Mouse (Mus musculus): ENCODE measurements around the gene Olfr1341. TPM values are rescaled to one million over a fixed set of nuclear protein-coding genes. Genes with fewer than 3 reads are reported as not detected.

Gene Olfr1341
- polyA plus RNA-seq, 1 experiment from 2014 or later, result not detected

DNA sequence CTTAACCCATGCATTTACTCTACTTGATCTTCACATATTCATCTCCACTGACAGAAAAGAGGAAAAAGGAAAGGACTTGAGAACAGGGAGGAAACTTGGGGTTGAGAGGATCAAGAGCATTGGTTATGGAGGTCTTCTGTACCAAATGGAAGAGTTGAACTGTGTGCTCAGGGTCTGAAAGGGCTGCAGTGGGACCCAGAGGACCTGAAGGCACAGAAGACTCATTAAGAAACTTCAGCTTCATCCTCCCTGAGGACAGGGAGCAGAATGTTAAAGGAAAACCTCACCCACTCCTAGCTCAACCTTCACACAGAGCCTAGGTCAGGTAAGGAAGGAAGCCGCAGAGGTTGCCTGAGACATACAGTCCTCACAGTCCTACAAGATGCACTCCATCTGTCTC, 28.6 kb downstream of the Olfr1341 start, which contains the start of gene Olfr1339:
Gene Olfr1339 (plus strand): TSS at position 301 of the 400 bp plus-strand sequence.
- no peaks in the 10 kb centered on the region for H3K4me1 ChIP-seq (replicated peaks; ENCODE audit: control insufficient read depth, insufficient read depth, low read length)
- no peak within 1 kb of the TSS for H3K9ac ChIP-seq (ENCODE audit: low read depth, low read length)
- no peaks in the 10 kb centered on the region for H3K9me3 ChIP-seq (ENCODE audit: control insufficient read depth, low read length)
- DNase-seq (ENCODE audit: low spot score) (no peak), ATAC-seq (replicated peaks; ENCODE audit: low FRiP score) (no peak)
- no peak within 1 kb of the TSS for H3K27ac ChIP-seq (ENCODE audit: low read depth, low read length)
- no peak within 1 kb of the TSS for H3K4me3 ChIP-seq (ENCODE audit: low read depth, low read length)
- no peaks in the 10 kb centered on the region for H3K27me3 ChIP-seq (replicated peaks; ENCODE audit: control insufficient read depth, insufficient read depth, low read length)
- no peak within 1 kb of the TSS for H3K4me2 ChIP-seq
- WGBS, result 83% methylated on average over 1 of the region's 1 CpGs
- H3K36me3 ChIP-seq (ENCODE audit: control insufficient read depth, insufficient read depth, low read length), result no peaks in the 10 kb centered on the region

DNA sequence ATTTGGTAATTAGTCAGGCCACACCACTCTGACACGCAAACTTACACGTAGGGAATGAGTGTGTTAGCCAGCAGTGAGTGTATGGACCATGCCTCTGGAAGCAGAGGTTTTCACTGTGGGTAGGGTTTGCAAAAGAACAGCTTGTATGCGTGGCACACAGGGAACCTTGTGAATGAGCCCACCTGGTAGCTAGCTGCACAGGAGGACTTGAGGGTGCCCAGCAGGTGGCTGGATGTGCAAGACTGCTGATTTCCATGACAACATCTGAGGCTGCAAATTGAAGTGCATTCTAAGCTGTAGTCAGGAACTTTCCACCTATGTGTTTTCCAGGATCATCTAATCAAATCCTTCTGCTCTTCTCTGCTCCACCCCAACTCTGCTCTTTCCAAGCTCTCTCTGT, 36.3 kb downstream of the Olfr1341 start:
- Histone ChIP-seq H3K36me3 (ENCODE audit: control insufficient read depth, insufficient read depth, low read length) (no peaks in the 10 kb centered on the region), H3K27me3 (replicated peaks; ENCODE audit: control insufficient read depth, insufficient read depth, low read length) (peaks cover 17% of the 10 kb centered on the region), H3K4me2 (no peak overlapping the region), H3K4me1 (replicated peaks; ENCODE audit: control insufficient read depth, insufficient read depth, low read length) (no peaks in the 10 kb centered on the region), H3K27ac (ENCODE audit: low read depth, low read length) (no peak overlapping the region), H3K4me3 (ENCODE audit: low read depth, low read length) (no peak overlapping the region), H3K9me3 (ENCODE audit: control insufficient read depth, low read length) (no peaks in the 10 kb centered on the region), H3K9ac (ENCODE audit: low read depth, low read length) (no peak overlapping the region)
- 62% methylated on average over 3 of the region's 3 CpGs for WGBS
- ATAC-seq (replicated peaks; ENCODE audit: low FRiP score) (no peak), DNase-seq (ENCODE audit: low spot score) (no peak)

DNA sequence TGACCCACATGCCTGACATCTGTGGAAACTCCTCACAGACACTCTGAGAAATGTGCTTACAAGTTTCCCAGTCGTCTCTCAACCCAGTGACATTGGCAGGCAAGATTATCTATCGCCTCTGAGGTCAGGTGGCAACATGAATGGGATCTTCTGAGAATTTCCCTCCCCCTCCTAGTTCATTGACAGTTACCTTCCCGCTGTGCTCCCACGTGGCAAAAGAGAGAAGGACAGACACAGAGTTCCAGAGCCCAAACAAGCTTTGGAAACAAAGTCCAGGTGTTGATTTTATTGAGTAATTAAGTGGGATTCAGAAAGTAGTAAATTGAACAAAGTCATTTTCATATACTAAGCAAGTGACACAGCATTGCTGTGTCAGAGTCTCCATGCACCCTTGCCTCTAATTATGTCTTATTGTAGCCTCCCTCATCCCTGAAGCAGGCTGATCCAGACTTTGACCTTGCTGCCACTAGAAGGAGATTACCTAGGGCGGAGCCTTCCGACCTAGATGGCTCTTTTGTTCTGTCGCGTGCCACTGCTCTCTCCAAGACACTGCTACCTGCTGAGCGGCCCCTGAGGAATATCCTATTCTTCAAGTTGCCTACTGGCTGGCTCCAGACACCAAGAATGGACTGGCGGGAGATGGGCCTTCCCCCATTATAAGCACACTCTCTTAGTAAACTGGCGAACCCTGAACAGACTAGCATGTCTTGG, 37.8 kb downstream of the Olfr1341 start:
- Histone ChIP-seq H3K9ac (ENCODE audit: low read depth, low read length) (no peak overlapping the region), H3K27me3 (replicated peaks; ENCODE audit: control insufficient read depth, insufficient read depth, low read length) (peaks cover 17% of the 10 kb centered on the region), H3K9me3 (ENCODE audit: control insufficient read depth, low read length) (no peaks in the 10 kb centered on the region), H3K36me3 (ENCODE audit: control insufficient read depth, insufficient read depth, low read length) (no peaks in the 10 kb centered on the region), H3K4me1 (replicated peaks; ENCODE audit: control insufficient read depth, insufficient read depth, low read length) (no peaks in the 10 kb centered on the region), H3K4me3 (ENCODE audit: low read depth, low read length) (no peak overlapping the region), H3K4me2 (no peak overlapping the region), H3K27ac (ENCODE audit: low read depth, low read length) (no peak overlapping the region)
- no peak for DNase-seq (ENCODE audit: low spot score)
- 7% methylated on average over 11 of the region's 11 CpGs for WGBS
- ATAC-seq (replicated peaks; ENCODE audit: low FRiP score), result no peak

DNA sequence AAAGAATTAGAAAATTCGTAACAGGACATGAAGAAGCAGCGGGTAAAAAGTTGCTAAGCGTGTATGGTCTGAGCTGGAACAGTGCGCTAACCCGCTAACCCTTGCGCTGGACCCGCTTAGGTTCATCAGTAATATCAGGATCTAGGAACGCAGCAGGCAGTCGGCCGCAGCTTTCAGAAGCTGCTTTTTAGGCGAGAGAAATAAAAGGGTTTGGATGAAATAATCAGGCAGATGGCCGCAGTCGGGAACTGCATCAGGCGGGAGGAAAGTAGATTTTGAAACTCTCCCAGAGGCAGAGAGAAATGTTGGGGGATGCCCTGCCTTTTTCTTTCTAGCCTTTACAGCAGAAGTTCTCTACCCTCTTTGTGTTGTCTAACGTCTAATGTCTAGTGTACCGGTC, 38.6 kb downstream of the Olfr1341 start:
- Histone ChIP-seq H3K9ac (ENCODE audit: low read depth, low read length) (no peak overlapping the region), H3K36me3 (ENCODE audit: control insufficient read depth, insufficient read depth, low read length) (no peaks in the 10 kb centered on the region), H3K4me1 (replicated peaks; ENCODE audit: control insufficient read depth, insufficient read depth, low read length) (no peaks in the 10 kb centered on the region), H3K4me3 (ENCODE audit: low read depth, low read length) (no peak overlapping the region), H3K27ac (ENCODE audit: low read depth, low read length) (no peak overlapping the region), H3K4me2 (no peak overlapping the region), H3K9me3 (ENCODE audit: control insufficient read depth, low read length) (no peaks in the 10 kb centered on the region), H3K27me3 (replicated peaks; ENCODE audit: control insufficient read depth, insufficient read depth, low read length) (peaks cover 17% of the 10 kb centered on the region)
- WGBS, result 13% methylated on average over 16 of the region's 16 CpGs
- ATAC-seq (replicated peaks; ENCODE audit: low FRiP score) (no peak), DNase-seq (ENCODE audit: low spot score) (no peak)

DNA sequence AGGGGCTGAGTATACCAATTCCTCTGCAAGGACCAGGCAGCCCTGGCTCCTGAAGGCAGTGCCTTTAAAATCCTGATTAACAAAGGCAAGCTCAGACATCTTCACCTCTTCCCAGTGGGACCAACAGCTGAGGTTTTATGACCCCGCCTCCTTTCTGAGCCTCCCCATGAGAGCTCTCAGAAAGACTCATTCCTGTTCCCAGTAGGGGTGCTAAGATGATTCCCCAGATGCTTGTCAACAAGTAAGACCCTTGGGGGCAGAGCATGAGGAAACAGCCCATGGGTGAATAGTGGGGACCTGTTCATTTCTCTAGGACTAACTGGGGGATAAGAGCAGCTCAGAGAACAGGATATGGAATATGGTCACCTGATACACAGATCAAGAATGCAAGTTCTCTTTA, 55.3 kb downstream of the Olfr1341 start, which contains the start of gene Olfr1338:
Gene Olfr1338 (minus strand): TSS at position 101 of the 400 bp plus-strand sequence.
- Histone ChIP-seq H3K36me3 (ENCODE audit: control insufficient read depth, insufficient read depth, low read length) (no peaks in the 10 kb centered on the region), H3K9me3 (ENCODE audit: control insufficient read depth, low read length) (no peaks in the 10 kb centered on the region), H3K4me2 (no peak within 1 kb of the TSS), H3K4me1 (replicated peaks; ENCODE audit: control insufficient read depth, insufficient read depth, low read length) (no peaks in the 10 kb centered on the region), H3K27me3 (replicated peaks; ENCODE audit: control insufficient read depth, insufficient read depth, low read length) (no peaks in the 10 kb centered on the region), H3K4me3 (ENCODE audit: low read depth, low read length) (no peak within 1 kb of the TSS), H3K27ac (ENCODE audit: low read depth, low read length) (no peak within 1 kb of the TSS), H3K9ac (ENCODE audit: low read depth, low read length) (no peak within 1 kb of the TSS)
- 65% methylated on average over 1 of the region's 1 CpGs for WGBS
- DNase-seq (ENCODE audit: low spot score) (no peak), ATAC-seq (replicated peaks; ENCODE audit: low FRiP score) (no peak)

Other genes with a start within 250 kb of the Olfr1341 start
- 32.7 and 35.9 TPM in 2 replicates for gene Mpl, start 246.0 kb upstream of the Olfr1341 start, polyA plus RNA-seq (2014; fragmentation: Nextera tagmentation; extraction: Ambion mirVana)
- 14.1 and 16.0 TPM in 2 replicates for gene Tie1, start 213.5 kb upstream of the Olfr1341 start, polyA plus RNA-seq (2014; fragmentation: Nextera tagmentation; extraction: Ambion mirVana)
- 4.8 and 6.1 TPM in 2 replicates for gene 2610528J11Rik, start 176.5 kb upstream of the Olfr1341 start, polyA plus RNA-seq (2014; fragmentation: Nextera tagmentation; extraction: Ambion mirVana)
- 0.70 and 0.94 TPM in 2 replicates for gene Tmem125, start 159.5 kb upstream of the Olfr1341 start, polyA plus RNA-seq (2014; fragmentation: Nextera tagmentation; extraction: Ambion mirVana)
- gene Cfap57, start 82.7 kb upstream of the Olfr1341 start, polyA plus RNA-seq (2014; fragmentation: Nextera tagmentation; extraction: Ambion mirVana), result 0.82 and 0.86 TPM in 2 replicates
- gene Ebna1bp2, start 82.7 kb upstream of the Olfr1341 start, polyA plus RNA-seq (2014; fragmentation: Nextera tagmentation; extraction: Ambion mirVana), result 239 and 247 TPM in 2 replicates
- not detected in 2 replicates for gene Olfr62, start 44.6 kb upstream of the Olfr1341 start, polyA plus RNA-seq (2014; fragmentation: Nextera tagmentation; extraction: Ambion mirVana)
- not detected in 2 replicates for gene Olfr1342, start 10.8 kb upstream of the Olfr1341 start, polyA plus RNA-seq (2014; fragmentation: Nextera tagmentation; extraction: Ambion mirVana)
- gene Olfr1340, start 16.6 kb downstream of the Olfr1341 start, polyA plus RNA-seq (2014; fragmentation: Nextera tagmentation; extraction: Ambion mirVana), result not detected in 2 replicates
- not detected in 2 replicates for gene Olfr1339, start 28.7 kb downstream of the Olfr1341 start, polyA plus RNA-seq (2014; fragmentation: Nextera tagmentation; extraction: Ambion mirVana)
- gene Olfr1338, start 55.2 kb downstream of the Olfr1341 start, polyA plus RNA-seq (2014; fragmentation: Nextera tagmentation; extraction: Ambion mirVana), result not detected in 2 replicates
- not detected in 2 replicates for gene Olfr1337, start 79.1 kb downstream of the Olfr1341 start, polyA plus RNA-seq (2014; fragmentation: Nextera tagmentation; extraction: Ambion mirVana)
- not detected in 2 replicates for gene Olfr1335, start 106.4 kb downstream of the Olfr1341 start, polyA plus RNA-seq (2014; fragmentation: Nextera tagmentation; extraction: Ambion mirVana)
- gene Olfr1333, start 132.8 kb downstream of the Olfr1341 start, polyA plus RNA-seq (2014; fragmentation: Nextera tagmentation; extraction: Ambion mirVana), result not detected in 2 replicates
- gene Olfr1331, start 161.1 kb downstream of the Olfr1341 start, polyA plus RNA-seq (2014; fragmentation: Nextera tagmentation; extraction: Ambion mirVana), result not detected in 2 replicates
- not detected in 2 replicates for gene Olfr1330, start 185.1 kb downstream of the Olfr1341 start, polyA plus RNA-seq (2014; fragmentation: Nextera tagmentation; extraction: Ambion mirVana)
- not detected in 2 replicates for gene Olfr1329, start 213.9 kb downstream of the Olfr1341 start, polyA plus RNA-seq (2014; fragmentation: Nextera tagmentation; extraction: Ambion mirVana)
- not detected in 2 replicates for gene Olfr1328, start 235.1 kb downstream of the Olfr1341 start, polyA plus RNA-seq (2014; fragmentation: Nextera tagmentation; extraction: Ambion mirVana)

All from liver, embryonic 11.5 days (tissue).